Mouse (Mus musculus) embryonic facial prominence, embryonic 13.5 days (tissue): Measurements from ENCODE around the gene Gm11214. TPM values are rescaled to one million over a fixed set of nuclear protein-coding genes. Genes with fewer than 3 reads are reported as not detected.

Experiments
- ATAC-seq: fragments of 200-750 bp; cut with Nextera tagmentation; 2 replicates; pipeline ENCODE4 v1.8.0; 2017; ENCODE audit warnings: low read depth; ENCODE audit not compliant: insufficient number of reproducible peaks, insufficient read depth, low FRiP score, low TSS enrichment
- H3K27ac ChIP-seq: fragments of 300-500 bp; sonication (generic); 2 replicates; pipeline ENCODE4 v1.5.1; 2015; ENCODE audit warnings: moderate library complexity, mild to moderate bottlenecking, inconsistent platforms
- H3K27me3 ChIP-seq: fragments of 300-500 bp; sonication (generic); 2 replicates; pipeline ENCODE4 v1.6.1; 2015; ENCODE audit warnings: mild to moderate bottlenecking, inconsistent platforms
- H3K36me3 ChIP-seq: fragments of 300-500 bp; sonication (generic); 2 replicates; pipeline ENCODE4 v1.6.1; 2015; ENCODE audit warnings: mild to moderate bottlenecking, inconsistent platforms
- H3K4me1 ChIP-seq: fragments of 300-500 bp; sonication (generic); 2 replicates; pipeline ENCODE4 v1.6.1; 2015; ENCODE audit warnings: inconsistent platforms
- H3K4me2 ChIP-seq: fragments of 300-500 bp; sonication (generic); 2 replicates; pipeline ENCODE4 v1.6.1; 2015; ENCODE audit warnings: moderate library complexity, mild to moderate bottlenecking, inconsistent platforms
- H3K4me3 ChIP-seq: fragments of 300-500 bp; sonication (generic); 2 replicates; pipeline ENCODE4 v1.5.1; 2015; ENCODE audit warnings: mild to moderate bottlenecking, inconsistent platforms
- H3K9ac ChIP-seq: fragments of 300-500 bp; sonication (generic); 2 replicates; pipeline ENCODE4 v1.6.1; 2015; ENCODE audit warnings: mild to moderate bottlenecking, inconsistent platforms
- H3K9me3 ChIP-seq: fragments of 300-500 bp; sonication (generic); 2 replicates; pipeline ENCODE4 v1.6.1; 2016; ENCODE audit warnings: inconsistent platforms
- WGBS: fragments of 180-500 bp; shearing (Covaris S2); methylation state at CpG from one replicate; pipeline ENCODE4 v1.1.7; 2015; ENCODE audit warnings: mixed read lengths; 5-methylcytosine and 5-hydroxymethylcytosine counted together
- polyA plus RNA-seq: library from polyadenylated mRNA; unstranded; fragments of >200 nt; fragmentation: Nextera tagmentation; extraction: Ambion mirVana; gene quantifications from 2 replicates; pipeline ENCODE4 v1.2.1, GENCODE M21; 2015

The Gm11214 gene
- polyA plus RNA-seq, 1 experiment from 2014 or later: not detected

- Histone ChIP-seq H3K4me1 (no peaks in the 10 kb centered on the region), H3K27ac (no peak overlapping the region), H3K9me3 (no peaks in the 10 kb centered on the region), H3K9ac (no peak overlapping the region), H3K4me2 (no peak overlapping the region), H3K27me3 (no peaks in the 10 kb centered on the region; the same call in 1 of the 2 replicates), H3K36me3 (no peaks in the 10 kb centered on the region), H3K4me3 (no peak overlapping the region)
- no peak for ATAC-seq
- 37% methylated on average over 4 of the region's 4 CpGs for WGBS
These were observed 4.1 kb downstream of the Gm11214 start for GRCm38 (mm10) chr4:63659086-63659485.

- WGBS: 83% methylated on average over 1 of the region's 1 CpGs
- ATAC-seq: no peak
These were observed 8.8 kb downstream of the Gm11214 start for GRCm38 (mm10) chr4:63654381-63654780.

GRCm38 (mm10) chr4:63643956-63644726 lies 19.0 kb downstream of the Gm11214 start:
- H3K27ac ChIP-seq: no peak overlapping the region
- H3K4me1 ChIP-seq: peaks cover 4% of the 10 kb centered on the region; the same call in 1 of the 2 replicates
- no peak overlapping the region for H3K9ac ChIP-seq
- H3K9me3 ChIP-seq: no peaks in the 10 kb centered on the region
- no peaks in the 10 kb centered on the region for H3K36me3 ChIP-seq
- no peak overlapping the region for H3K4me2 ChIP-seq
- no peak overlapping the region for H3K4me3 ChIP-seq
- no peaks in the 10 kb centered on the region for H3K27me3 ChIP-seq
- ATAC-seq: no peak

More at GRCm38 (mm10) chr4:63654381-63654780, 8.8 kb downstream of the Gm11214 start:
- Histone ChIP-seq H3K4me2 (no peak overlapping the region), H3K27me3 (no peaks in the 10 kb centered on the region; the same call in 1 of the 2 replicates), H3K9ac (no peak overlapping the region), H3K27ac (no peak overlapping the region), H3K36me3 (no peaks in the 10 kb centered on the region), H3K4me1 (0 out of 2 replicates have a peak, but pooled peaks cover 6% of the 10 kb centered on the region), H3K9me3 (no peaks in the 10 kb centered on the region), H3K4me3 (no peak overlapping the region)

GRCm38 (mm10) chr4:63639842-63640241 lies 23.3 kb downstream of the Gm11214 start:
- 79% methylated on average over 2 of the region's 2 CpGs for WGBS
- ATAC-seq: no peak

GRCm38 (mm10) chr4:63638603-63639002 lies 24.6 kb downstream of the Gm11214 start:
- Histone ChIP-seq H3K36me3 (no peaks in the 10 kb centered on the region), H3K9me3 (no peaks in the 10 kb centered on the region), H3K4me1 (peaks cover 8% of the 10 kb centered on the region; the same call in 1 of the 2 replicates), H3K4me3 (no peak overlapping the region), H3K27me3 (no peaks in the 10 kb centered on the region), H3K27ac (no peak overlapping the region), H3K4me2 (no peak overlapping the region), H3K9ac (no peak overlapping the region)
- no peak for ATAC-seq
- 14% methylated on average over 1 of the region's 1 CpGs for WGBS

More at GRCm38 (mm10) chr4:63639842-63640241, 23.3 kb downstream of the Gm11214 start:
- Histone ChIP-seq H3K4me1 (peaks cover 8% of the 10 kb centered on the region; the same call in 1 of the 2 replicates), H3K4me3 (no peak overlapping the region), H3K27ac (no peak overlapping the region), H3K4me2 (no peak overlapping the region), H3K9ac (no peak overlapping the region), H3K27me3 (no peaks in the 10 kb centered on the region), H3K9me3 (no peaks in the 10 kb centered on the region), H3K36me3 (no peaks in the 10 kb centered on the region)

- no peaks in the 10 kb centered on the region for H3K9me3 ChIP-seq
- H3K27ac ChIP-seq: no peak overlapping the region
- H3K9ac ChIP-seq: no peak overlapping the region
- 90% methylated on average over 2 of the region's 2 CpGs for WGBS
- no peak for ATAC-seq
- H3K27me3 ChIP-seq: no peaks in the 10 kb centered on the region
- H3K4me1 ChIP-seq: no peaks in the 10 kb centered on the region
- H3K4me3 ChIP-seq: no peak overlapping the region
- no peak overlapping the region for H3K4me2 ChIP-seq
- H3K36me3 ChIP-seq: no peaks in the 10 kb centered on the region
These were observed 30.0 kb downstream of the Gm11214 start for GRCm38 (mm10) chr4:63633181-63633580.

- H3K36me3 ChIP-seq: no peaks in the 10 kb centered on the region
- H3K9ac ChIP-seq: no peak overlapping the region
- H3K9me3 ChIP-seq: no peaks in the 10 kb centered on the region
- H3K4me2 ChIP-seq: no peak overlapping the region
- no peak overlapping the region for H3K27ac ChIP-seq
- H3K27me3 ChIP-seq: no peaks in the 10 kb centered on the region
- ATAC-seq: no peak
- no peaks in the 10 kb centered on the region for H3K4me1 ChIP-seq
- H3K4me3 ChIP-seq: no peak overlapping the region
- WGBS: 83% methylated on average over 8 of the region's 8 CpGs
These were observed 36.1 kb downstream of the Gm11214 start for GRCm38 (mm10) chr4:63627111-63627510.

- Histone ChIP-seq H3K4me1 (no peaks in the 10 kb centered on the region), H3K27me3 (no peaks in the 10 kb centered on the region), H3K36me3 (no peaks in the 10 kb centered on the region), H3K4me2 (no peak overlapping the region), H3K4me3 (no peak overlapping the region), H3K27ac (no peak overlapping the region), H3K9me3 (no peaks in the 10 kb centered on the region), H3K9ac (no peak overlapping the region)
- WGBS: 55% methylated on average over 3 of the region's 3 CpGs
- no peak for ATAC-seq
These were observed 37.6 kb downstream of the Gm11214 start for GRCm38 (mm10) chr4:63625563-63626080.

GRCm38 (mm10) chr4:63622378-63622835 lies 40.8 kb downstream of the Gm11214 start, which contains the start of gene Tex48:
Tex48 (minus strand) TSS chr4:63622428.
- Histone ChIP-seq H3K9me3 (no peaks in the 10 kb centered on the region), H3K36me3 (no peaks in the 10 kb centered on the region), H3K27ac (no peak within 1 kb of the TSS), H3K4me2 (no peak within 1 kb of the TSS), H3K9ac (no peak within 1 kb of the TSS), H3K4me1 (no peaks in the 10 kb centered on the region), H3K4me3 (no peak within 1 kb of the TSS), H3K27me3 (no peaks in the 10 kb centered on the region)
- 55% methylated on average over 5 of the region's 5 CpGs for WGBS
- ATAC-seq: no peak

- 84% methylated on average over 2 of the region's 2 CpGs for WGBS
- Histone ChIP-seq H3K4me1 (no peaks in the 10 kb centered on the region), H3K36me3 (no peaks in the 10 kb centered on the region), H3K27ac (no peak overlapping the region), H3K9me3 (no peaks in the 10 kb centered on the region), H3K4me3 (no peak overlapping the region), H3K4me2 (no peak overlapping the region), H3K27me3 (no peaks in the 10 kb centered on the region), H3K9ac (no peak overlapping the region)
- no peak for ATAC-seq
These were observed 41.3 kb downstream of the Gm11214 start for GRCm38 (mm10) chr4:63621861-63622260.
